Mouse (Mus musculus): Measurements from ENCODE around the gene Slit3. TPM values are rescaled to one million over a fixed set of nuclear protein-coding genes. Genes with fewer than 3 reads are reported as not detected.
A peak's percentile ranks its signal among the peaks of the same experiment; 100 is the strongest.

Slit3 gene
- polyA plus RNA-seq, 1 experiment from 2014 or later = 11.1 TPM

DNA sequence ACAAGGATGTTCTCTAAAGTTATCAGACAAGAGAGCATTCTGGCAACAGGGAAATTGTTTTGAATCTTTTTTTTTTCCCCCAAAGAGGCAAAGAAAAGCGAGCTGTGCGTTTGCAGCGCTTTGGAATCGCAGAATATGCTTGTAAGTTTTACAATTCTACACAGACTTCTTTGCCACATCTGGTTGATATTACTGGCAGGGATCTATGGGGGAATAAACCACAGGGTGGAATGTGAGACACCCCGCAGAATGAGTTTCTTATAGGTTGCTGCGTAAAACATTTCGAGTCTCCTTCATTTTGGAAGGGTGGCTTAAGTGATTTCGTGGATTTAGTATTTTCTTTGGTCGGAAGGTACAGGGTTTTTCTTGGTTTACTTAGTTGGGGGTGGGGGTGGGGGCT, 122.6 kb downstream of the Slit3 start:
- Histone ChIP-seq H3K27me3 (ENCODE audit: control insufficient read depth, insufficient read depth, low read length) (no peaks in the 10 kb centered on the region), H3K9ac (ENCODE audit: low read length) (no peak overlapping the region), H3K36me3 (ENCODE audit: control insufficient read depth, insufficient read depth, low read length) (no peaks in the 10 kb centered on the region), H3K4me1 (ENCODE audit: control insufficient read depth, insufficient read depth, low read length) (no peaks in the 10 kb centered on the region), H3K4me2 (no peak overlapping the region), H3K4me3 (ENCODE audit: low read depth, low read length) (no peak overlapping the region), H3K27ac (ENCODE audit: low read depth, low read length) (no peak overlapping the region), H3K9me3 (ENCODE audit: control insufficient read depth, low read length) (no peaks in the 10 kb centered on the region)
- WGBS = 84% methylated on average over 9 of the region's 9 CpGs
- ATAC-seq (ENCODE audit: low FRiP score) = no peak
- no peak for DNase-seq (ENCODE audit: low spot score, missing footprints)

DNA sequence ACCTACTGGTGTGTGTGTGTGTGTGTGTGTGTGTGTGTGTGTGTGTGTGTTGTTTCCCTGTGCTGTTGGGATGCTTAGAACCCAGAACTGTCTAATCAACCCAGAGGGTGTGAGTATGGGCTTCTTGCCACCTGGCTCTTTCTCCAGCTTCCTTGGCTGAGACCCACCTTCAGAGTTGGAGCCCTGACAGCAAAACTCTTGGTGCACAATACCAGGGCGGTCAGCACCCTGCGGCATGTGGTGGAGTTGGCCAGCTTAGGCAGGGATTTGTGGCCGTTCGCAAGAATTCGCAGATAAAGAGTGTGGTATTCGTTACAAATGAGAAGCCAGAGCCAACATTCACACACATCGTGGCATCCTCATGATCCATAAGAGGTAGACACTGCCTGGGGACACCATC, 123.5 kb downstream of the Slit3 start:
- H3K4me2 ChIP-seq = no peak overlapping the region
- DNase-seq (ENCODE audit: low spot score, missing footprints) (no peak), ATAC-seq (ENCODE audit: low FRiP score) (no peak)
- 92% methylated on average over 7 of the region's 7 CpGs for WGBS
- no peak overlapping the region for H3K4me3 ChIP-seq (ENCODE audit: low read depth, low read length)
- no peaks in the 10 kb centered on the region for H3K4me1 ChIP-seq (ENCODE audit: control insufficient read depth, insufficient read depth, low read length)
- no peaks in the 10 kb centered on the region for H3K9me3 ChIP-seq (ENCODE audit: control insufficient read depth, low read length)
- H3K9ac ChIP-seq (ENCODE audit: low read length) = no peak overlapping the region
- H3K36me3 ChIP-seq (ENCODE audit: control insufficient read depth, insufficient read depth, low read length) = no peaks in the 10 kb centered on the region
- H3K27me3 ChIP-seq (ENCODE audit: control insufficient read depth, insufficient read depth, low read length) = no peaks in the 10 kb centered on the region
- no peak overlapping the region for H3K27ac ChIP-seq (ENCODE audit: low read depth, low read length)

DNA sequence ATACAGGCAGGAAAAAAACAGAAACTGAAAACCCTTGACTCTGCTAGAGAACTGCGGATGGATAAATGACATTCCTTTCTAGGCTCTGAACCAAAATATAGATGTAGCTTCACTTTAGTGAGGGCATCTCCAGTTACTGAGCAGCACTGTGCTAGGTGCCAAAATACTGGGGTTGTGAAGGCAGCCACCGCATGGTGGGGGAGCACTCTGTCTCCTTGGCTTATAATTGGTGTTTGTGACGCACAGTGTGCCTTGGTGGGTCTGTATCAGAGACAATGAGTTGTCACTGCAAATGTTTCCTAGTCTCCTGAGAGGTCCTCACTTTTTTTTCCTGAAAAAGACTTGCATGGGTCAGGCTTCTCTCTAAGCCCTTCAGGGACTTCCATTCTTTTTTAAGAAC, 125.6 kb downstream of the Slit3 start:
- no peak for ATAC-seq (ENCODE audit: low FRiP score)
- no peak for DNase-seq (ENCODE audit: low spot score, missing footprints)
- Histone ChIP-seq H3K27me3 (ENCODE audit: control insufficient read depth, insufficient read depth, low read length) (no peaks in the 10 kb centered on the region), H3K9me3 (ENCODE audit: control insufficient read depth, low read length) (no peaks in the 10 kb centered on the region), H3K9ac (ENCODE audit: low read length) (no peak overlapping the region), H3K4me1 (ENCODE audit: control insufficient read depth, insufficient read depth, low read length) (no peaks in the 10 kb centered on the region; the same call in 1 of the 2 replicates), H3K27ac (ENCODE audit: low read depth, low read length) (no peak overlapping the region), H3K36me3 (ENCODE audit: control insufficient read depth, insufficient read depth, low read length) (no peaks in the 10 kb centered on the region), H3K4me3 (ENCODE audit: low read depth, low read length) (no peak overlapping the region), H3K4me2 (no peak overlapping the region)
- 81% methylated on average over 3 of the region's 3 CpGs for WGBS

DNA sequence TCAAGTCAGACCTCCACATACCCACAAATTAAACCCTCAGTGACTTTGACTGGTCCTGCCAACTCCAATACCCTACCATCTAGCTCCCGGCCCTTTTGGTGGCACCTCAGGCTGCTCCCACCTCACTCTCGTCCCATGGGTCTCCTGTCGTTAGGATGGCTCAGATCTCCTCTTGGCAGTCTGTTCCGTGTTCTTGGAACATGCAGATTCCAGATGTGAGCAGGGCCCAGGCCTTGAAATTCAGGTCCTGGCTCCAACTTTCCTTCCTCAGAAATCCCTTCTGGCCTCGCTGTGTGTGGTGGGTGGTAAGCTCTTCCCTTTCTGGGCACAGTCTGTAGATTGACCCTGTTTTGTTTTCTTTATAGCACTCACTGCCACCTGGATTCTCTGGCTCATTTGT, 127.1 kb downstream of the Slit3 start:
- H3K9ac ChIP-seq (ENCODE audit: low read length) = no peak overlapping the region
- DNase-seq (ENCODE audit: low spot score, missing footprints) (peak; percentile 86), ATAC-seq (ENCODE audit: low FRiP score) (no peak)
- WGBS = 78% methylated on average over 5 of the region's 5 CpGs
- H3K4me1 ChIP-seq (ENCODE audit: control insufficient read depth, insufficient read depth, low read length) = no peaks in the 10 kb centered on the region; the same call in 1 of the 2 replicates
- no peaks in the 10 kb centered on the region for H3K27me3 ChIP-seq (ENCODE audit: control insufficient read depth, insufficient read depth, low read length)
- H3K27ac ChIP-seq (ENCODE audit: low read depth, low read length) = no peak overlapping the region
- no peaks in the 10 kb centered on the region for H3K9me3 ChIP-seq (ENCODE audit: control insufficient read depth, low read length)
- no peaks in the 10 kb centered on the region for H3K36me3 ChIP-seq (ENCODE audit: control insufficient read depth, insufficient read depth, low read length)
- no peak overlapping the region for H3K4me2 ChIP-seq
- no peak overlapping the region for H3K4me3 ChIP-seq (ENCODE audit: low read depth, low read length)

DNA sequence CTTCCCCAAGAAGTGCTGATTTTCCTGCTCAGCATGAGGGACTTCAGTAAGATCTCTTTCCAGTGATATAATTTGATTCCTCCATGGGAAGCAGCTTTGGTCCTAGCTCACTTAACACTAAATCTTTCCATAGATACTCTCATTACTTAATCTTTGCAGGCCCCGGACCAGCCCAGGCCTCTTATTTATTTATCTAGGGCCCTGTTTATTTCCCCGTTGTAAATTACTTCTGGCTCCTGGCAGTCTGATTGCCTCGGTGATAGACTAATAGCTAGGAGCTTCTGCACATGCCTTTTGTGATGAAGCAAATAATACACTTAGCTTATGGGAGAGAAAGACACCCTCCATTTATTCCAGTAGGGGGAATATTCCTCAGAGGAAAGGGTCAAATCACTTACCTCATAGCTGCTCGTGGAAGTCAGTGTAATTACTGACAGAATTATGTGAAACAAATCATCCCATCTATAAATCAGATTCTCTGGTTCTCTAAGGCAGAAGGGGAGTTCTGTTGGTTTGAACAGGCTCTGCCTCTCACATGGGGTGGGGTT, 129.9 kb downstream of the Slit3 start:
- 68% methylated on average over 4 of the region's 4 CpGs for WGBS

DNA sequence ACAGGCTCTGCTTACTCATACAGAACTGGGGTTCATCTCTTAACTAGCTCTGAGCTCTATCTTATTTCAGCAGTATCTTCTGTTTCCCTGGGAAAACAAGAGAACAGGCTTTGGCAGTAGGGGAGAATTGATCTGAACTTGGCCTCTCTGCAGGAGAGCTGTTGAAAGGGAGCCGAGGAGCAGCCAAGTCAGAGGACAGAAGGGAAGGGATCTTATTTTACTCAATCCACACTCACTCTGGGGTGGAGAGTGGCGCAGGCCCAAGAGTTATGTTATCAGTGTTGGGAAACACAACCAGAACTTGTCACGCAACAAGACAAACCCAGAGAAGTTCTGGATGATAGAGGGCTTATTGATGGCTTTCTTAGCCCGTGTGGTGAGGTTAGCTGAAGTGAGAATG, 130.9 kb downstream of the Slit3 start:
- ATAC-seq (ENCODE audit: low FRiP score) (no peak), DNase-seq (ENCODE audit: low spot score, missing footprints) (no peak)
- no peaks in the 10 kb centered on the region for H3K36me3 ChIP-seq (ENCODE audit: control insufficient read depth, insufficient read depth, low read length)
- H3K4me3 ChIP-seq (ENCODE audit: low read depth, low read length) = no peak overlapping the region
- no peak overlapping the region for H3K9ac ChIP-seq (ENCODE audit: low read length)
- no peak overlapping the region for H3K4me2 ChIP-seq
- 85% methylated on average over 4 of the region's 4 CpGs for WGBS
- H3K27ac ChIP-seq (ENCODE audit: low read depth, low read length) = no peak overlapping the region
- H3K9me3 ChIP-seq (ENCODE audit: control insufficient read depth, low read length) = no peaks in the 10 kb centered on the region
- no peaks in the 10 kb centered on the region for H3K27me3 ChIP-seq (ENCODE audit: control insufficient read depth, insufficient read depth, low read length)
- no peaks in the 10 kb centered on the region; the same call in 1 of the 2 replicates for H3K4me1 ChIP-seq (ENCODE audit: control insufficient read depth, insufficient read depth, low read length)

More for the DNA sequence above, 129.9 kb downstream of the Slit3 start:
- Histone ChIP-seq H3K4me3 (ENCODE audit: low read depth, low read length) (no peak overlapping the region), H3K27me3 (ENCODE audit: control insufficient read depth, insufficient read depth, low read length) (no peaks in the 10 kb centered on the region), H3K9me3 (ENCODE audit: control insufficient read depth, low read length) (no peaks in the 10 kb centered on the region), H3K9ac (ENCODE audit: low read length) (no peak overlapping the region), H3K4me1 (ENCODE audit: control insufficient read depth, insufficient read depth, low read length) (no peaks in the 10 kb centered on the region; the same call in 1 of the 2 replicates), H3K4me2 (no peak overlapping the region), H3K36me3 (ENCODE audit: control insufficient read depth, insufficient read depth, low read length) (no peaks in the 10 kb centered on the region), H3K27ac (ENCODE audit: low read depth, low read length) (no peak overlapping the region)
- no peak for ATAC-seq (ENCODE audit: low FRiP score)
- DNase-seq (ENCODE audit: low spot score, missing footprints) = no peak

DNA sequence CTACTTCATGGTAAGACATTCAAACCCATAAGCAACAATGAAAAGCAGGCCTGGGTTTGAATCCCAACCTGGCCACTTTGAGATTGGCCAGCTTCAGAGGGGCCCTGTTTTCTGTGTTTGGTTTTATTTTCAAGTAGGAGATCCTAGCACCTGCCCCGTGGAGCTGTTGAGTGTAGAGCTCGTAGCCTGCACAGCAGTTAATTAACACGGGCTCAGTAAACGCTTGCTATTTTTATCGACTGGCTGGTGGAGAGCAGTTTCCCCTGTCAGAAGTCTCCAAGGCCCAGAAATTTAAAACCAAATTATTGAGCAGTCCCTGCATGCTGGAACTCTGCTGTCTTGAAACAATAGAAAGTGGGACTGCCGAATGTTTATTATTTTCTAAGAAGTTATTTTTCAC, 136.3 kb downstream of the Slit3 start:
- no peak overlapping the region for H3K4me2 ChIP-seq
- no peak overlapping the region for H3K4me3 ChIP-seq (ENCODE audit: low read depth, low read length)
- H3K4me1 ChIP-seq (ENCODE audit: control insufficient read depth, insufficient read depth, low read length) = no peaks in the 10 kb centered on the region
- H3K9me3 ChIP-seq (ENCODE audit: control insufficient read depth, low read length) = no peaks in the 10 kb centered on the region
- no peaks in the 10 kb centered on the region for H3K27me3 ChIP-seq (ENCODE audit: control insufficient read depth, insufficient read depth, low read length)
- no peak for DNase-seq (ENCODE audit: low spot score, missing footprints)
- ATAC-seq (ENCODE audit: low FRiP score) = no peak
- WGBS = 67% methylated on average over 6 of the region's 6 CpGs
- no peak overlapping the region for H3K9ac ChIP-seq (ENCODE audit: low read length)
- no peaks in the 10 kb centered on the region for H3K36me3 ChIP-seq (ENCODE audit: control insufficient read depth, insufficient read depth, low read length)
- no peak overlapping the region for H3K27ac ChIP-seq (ENCODE audit: low read depth, low read length)

DNA sequence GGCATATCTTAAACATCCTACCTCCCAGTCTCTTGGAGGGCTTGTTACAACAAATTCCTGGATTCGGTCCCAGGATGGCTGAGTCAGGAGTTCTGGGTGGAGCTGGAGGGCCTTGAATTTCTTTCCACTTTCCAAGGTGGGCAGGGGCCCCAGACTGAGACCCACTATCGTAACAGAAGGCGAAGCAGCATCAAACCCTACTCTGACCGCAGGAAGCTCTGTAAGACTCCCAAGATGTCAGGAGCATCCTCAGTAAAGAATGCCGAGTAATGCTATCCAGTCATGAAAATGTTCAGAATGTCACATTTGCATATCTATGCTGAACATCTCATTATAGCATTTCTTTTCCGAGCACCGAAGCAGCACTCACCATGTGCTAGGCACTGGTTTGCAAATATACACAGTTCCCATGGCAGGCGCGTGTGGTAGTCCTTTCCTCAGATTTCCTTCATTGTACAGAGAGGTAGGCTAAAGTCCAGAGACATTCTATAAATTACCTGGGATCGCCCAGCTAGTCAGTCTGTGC, 140.6 kb downstream of the Slit3 start:
- Histone ChIP-seq H3K27me3 (ENCODE audit: control insufficient read depth, insufficient read depth, low read length) (no peaks in the 10 kb centered on the region), H3K9ac (ENCODE audit: low read length) (no peak overlapping the region), H3K9me3 (ENCODE audit: control insufficient read depth, low read length) (no peaks in the 10 kb centered on the region), H3K4me1 (ENCODE audit: control insufficient read depth, insufficient read depth, low read length) (no peaks in the 10 kb centered on the region), H3K27ac (ENCODE audit: low read depth, low read length) (no peak overlapping the region), H3K4me3 (ENCODE audit: low read depth, low read length) (no peak overlapping the region), H3K36me3 (ENCODE audit: control insufficient read depth, insufficient read depth, low read length) (no peaks in the 10 kb centered on the region), H3K4me2 (no peak overlapping the region)
- DNase-seq (ENCODE audit: low spot score, missing footprints) (no peak), ATAC-seq (ENCODE audit: low FRiP score) (no peak)
- WGBS = 91% methylated on average over 10 of the region's 10 CpGs

DNA sequence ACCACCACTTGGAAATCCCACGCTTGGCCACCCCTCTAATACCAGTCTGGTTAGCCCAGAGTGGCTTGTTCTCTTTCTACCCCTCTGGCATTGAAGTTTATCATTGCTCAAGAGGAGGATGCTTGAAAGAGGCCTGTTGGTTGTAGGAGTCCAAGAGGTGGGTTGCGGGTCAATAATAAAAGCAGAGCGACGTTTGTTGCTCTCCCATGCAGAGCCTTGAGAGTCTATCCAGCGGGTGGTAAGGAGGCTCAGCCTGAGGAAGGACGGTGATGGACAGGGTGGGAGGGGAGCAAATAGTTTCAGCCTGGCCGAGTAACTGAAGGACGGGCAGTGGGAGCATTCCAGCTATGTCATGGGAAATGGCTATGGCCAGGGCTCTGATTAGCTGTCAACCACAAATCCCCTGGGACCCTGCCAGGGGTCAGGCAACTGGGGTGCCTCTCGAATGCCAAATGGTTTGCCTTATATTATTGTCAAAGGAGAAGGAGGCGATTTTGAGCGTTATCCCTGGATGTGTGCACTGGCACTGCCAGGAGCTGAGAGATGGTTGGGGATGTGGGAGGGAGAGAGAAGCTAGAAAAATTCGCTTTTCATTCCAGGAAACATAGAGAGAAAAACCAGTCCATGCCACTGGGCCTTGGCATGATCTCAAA, 141.4 kb downstream of the Slit3 start:
- no peaks in the 10 kb centered on the region for H3K9me3 ChIP-seq (ENCODE audit: control insufficient read depth, low read length)
- no peaks in the 10 kb centered on the region for H3K4me1 ChIP-seq (ENCODE audit: control insufficient read depth, insufficient read depth, low read length)
- no peak for DNase-seq (ENCODE audit: low spot score, missing footprints)
- H3K36me3 ChIP-seq (ENCODE audit: control insufficient read depth, insufficient read depth, low read length) = no peaks in the 10 kb centered on the region
- H3K4me3 ChIP-seq (ENCODE audit: low read depth, low read length) = no peak overlapping the region
- no peak overlapping the region for H3K4me2 ChIP-seq
- H3K9ac ChIP-seq (ENCODE audit: low read length) = no peak overlapping the region
- no peak overlapping the region for H3K27ac ChIP-seq (ENCODE audit: low read depth, low read length)
- no peak for ATAC-seq (ENCODE audit: low FRiP score)
- 66% methylated on average over 12 of the region's 12 CpGs for WGBS
- no peaks in the 10 kb centered on the region for H3K27me3 ChIP-seq (ENCODE audit: control insufficient read depth, insufficient read depth, low read length)

Measured in midbrain, embryonic 11.5 days (tissue).